Comparison of ENCODE assay signal across 22 mouse cellular contexts in the genomic region with DNA sequence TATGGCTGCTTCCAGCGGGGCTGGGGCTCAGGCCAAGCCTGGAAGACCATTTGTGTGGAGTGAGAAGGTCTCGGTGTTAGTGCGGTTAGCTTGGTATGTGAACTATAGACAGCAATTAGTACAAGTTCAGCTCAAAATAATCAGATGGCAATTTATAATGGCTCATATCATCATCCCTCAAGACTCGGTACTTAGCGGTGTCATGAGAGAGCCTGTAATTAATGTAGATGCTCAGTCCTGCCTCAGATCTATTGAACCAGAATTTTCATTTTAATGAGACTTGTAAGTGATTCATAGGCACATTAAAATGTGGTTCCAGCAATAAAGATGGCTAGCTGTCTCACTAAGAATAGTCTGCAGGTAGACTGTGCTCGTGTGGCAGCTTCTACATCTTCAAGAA.
"Had no signal": no experiment of that assay in that cellular context is flagged by ENCODE, and none has a peak within 500 bp of the region (broad histone marks: within the 10 kb centered on the region; RNA-seq: fewer than 3 reads in every experiment).

No protein-coding gene starts in this region.

- H3K4me2 ChIP-seq: kidney, embryonic 15.5 days; limb, embryonic 13.5 days; liver, embryonic 12.5 days; liver, embryonic 15.5 days; lung, embryonic 15.5 days; stomach, embryonic 15.5 days had no signal

- H3K4me1 ChIP-seq: limb, embryonic 13.5 days; stomach, embryonic 15.5 days had no signal

- DNase-seq: kidney, adult 11 months; kidney, adult 8-10 months; kidney, postnatal 10 days; kidney, postnatal 36 days; liver; lung, adult 18-20 months; lung, postnatal 10 days; lung, postnatal 36 days; midbrain, embryonic 14.5 days; retina, postnatal 1 day; right cerebral cortex, postnatal 25 days; spleen, adult 18-20 months; thymus, postnatal 25 days had no signal

- H3K27me3 ChIP-seq: kidney, embryonic 15.5 days; limb, embryonic 13.5 days; liver, embryonic 12.5 days; liver, embryonic 15.5 days; lung, embryonic 15.5 days; megakaryocyte, embryonic 14.5 days; stomach, embryonic 15.5 days had no signal

- H3K27ac ChIP-seq: kidney, embryonic 15.5 days; limb, embryonic 10.5 days; limb, embryonic 13.5 days; liver, embryonic 12.5 days; liver, embryonic 15.5 days; lung, embryonic 15.5 days; midbrain, embryonic 10.5 days; stomach, embryonic 15.5 days had no signal

- H3K4me3 ChIP-seq: kidney, embryonic 15.5 days; limb, embryonic 10.5 days; limb, embryonic 13.5 days; liver, embryonic 12.5 days; liver, embryonic 15.5 days; lung, embryonic 15.5 days; megakaryocyte, embryonic 14.5 days; midbrain, embryonic 10.5 days; stomach, embryonic 15.5 days had no signal

- H3K36me3 ChIP-seq: kidney, embryonic 15.5 days; limb, embryonic 10.5 days; limb, embryonic 13.5 days; liver, embryonic 12.5 days; liver, embryonic 15.5 days; lung, embryonic 15.5 days; midbrain, embryonic 10.5 days; stomach, embryonic 15.5 days had no signal

- H3K9ac ChIP-seq: kidney, embryonic 15.5 days; limb, embryonic 13.5 days; liver, embryonic 12.5 days; liver, embryonic 15.5 days; lung, embryonic 15.5 days; stomach, embryonic 15.5 days had no signal

- ATAC-seq: liver, embryonic 12.5 days had no signal

- H3K9me3 ChIP-seq: kidney, embryonic 15.5 days; limb, embryonic 10.5 days; limb, embryonic 13.5 days; liver, embryonic 12.5 days; liver, embryonic 15.5 days; lung, embryonic 15.5 days; megakaryocyte, embryonic 14.5 days; midbrain, embryonic 10.5 days; stomach, embryonic 15.5 days had no signal
